Mouse (Mus musculus) gastrocnemius, postnatal 10 days (tissue): ENCODE data around the gene Rab15. TPM values are rescaled to one million over a fixed set of nuclear protein-coding genes. Genes with fewer than 3 reads are reported as not detected.
A peak's percentile ranks its signal among the peaks of the same experiment; 100 is the strongest.
"Not testable (repeated sequence)": the region's sequence is repeated elsewhere in the genome, so short reads cannot be mapped to it uniquely, and the experiment has no call there.

Source experiments
- DNase-seq: peaks from one replicate; pipeline ENCODE4 v3.0.0; 2021; ENCODE audit warnings: mixed read lengths
- total RNA-seq, 2 experiments: library from RNA; stranded (reverse); gene quantifications; 2 replicates each; pipeline ENCODE4 v1.2.3; 2021

Gene Rab15
- total RNA-seq, 2 experiments from 2014 or later: 7.7 to 10.7 TPM

- no peak for DNase-seq
Measured at GRCm38 (mm10) chr12:76818908-76819307, 3.8 kb downstream of the Rab15 start.

DNA sequence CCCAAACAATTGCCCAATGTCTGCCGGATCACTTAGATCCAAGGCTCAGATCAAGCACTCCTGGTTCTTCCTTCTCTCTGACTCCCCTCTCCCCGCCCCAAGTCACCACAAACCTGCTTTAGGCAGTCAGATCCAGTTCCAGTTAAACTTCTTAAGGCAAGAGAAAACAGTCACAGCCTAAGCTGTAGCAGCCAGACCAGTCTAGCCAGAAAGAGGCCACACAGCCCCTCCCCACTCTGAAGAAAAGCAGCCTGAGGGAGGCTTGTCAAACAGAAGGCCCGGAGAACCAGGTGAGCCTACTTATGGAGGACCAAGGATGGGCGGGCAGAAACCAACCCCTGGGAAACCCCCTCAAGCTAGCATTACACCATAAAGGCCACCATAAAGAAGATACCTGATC lies 4.6 kb downstream of the Rab15 start:
- DNase-seq: no peak

- DNase-seq: no peak
Measured at GRCm38 (mm10) chr12:76817176-76817575, 5.5 kb downstream of the Rab15 start.

DNA sequence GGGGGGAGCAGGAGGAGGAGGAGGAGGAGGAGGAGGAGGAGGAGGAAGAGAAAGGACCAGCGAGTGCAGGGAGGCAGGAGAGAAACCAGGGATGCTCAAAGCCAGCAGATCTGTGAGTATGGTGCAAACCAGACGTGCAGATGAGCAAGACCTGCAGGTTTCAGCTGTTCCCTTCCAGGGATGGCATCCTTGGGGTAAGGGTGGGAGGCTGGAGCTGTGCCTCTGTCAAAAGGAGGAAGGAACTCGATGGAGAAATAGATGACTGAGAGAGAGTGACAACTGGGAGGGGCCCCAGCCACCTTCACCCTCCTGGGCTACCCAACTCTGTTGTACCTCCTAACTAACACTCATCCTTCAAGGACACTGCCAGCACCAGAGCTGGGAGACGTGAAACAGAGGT lies 6.0 kb downstream of the Rab15 start:
- DNase-seq: no peak

- DNase-seq: no peak
Measured at GRCm38 (mm10) chr12:76814120-76814519, 8.6 kb downstream of the Rab15 start.

GRCm38 (mm10) chr12:76813543-76813942 lies 9.2 kb downstream of the Rab15 start:
- no peak for DNase-seq

- DNase-seq: no peak
Measured at GRCm38 (mm10) chr12:76811006-76811405, 11.7 kb downstream of the Rab15 start.

GRCm38 (mm10) chr12:76810491-76810890 lies 12.2 kb downstream of the Rab15 start:
- no peak for DNase-seq

DNA sequence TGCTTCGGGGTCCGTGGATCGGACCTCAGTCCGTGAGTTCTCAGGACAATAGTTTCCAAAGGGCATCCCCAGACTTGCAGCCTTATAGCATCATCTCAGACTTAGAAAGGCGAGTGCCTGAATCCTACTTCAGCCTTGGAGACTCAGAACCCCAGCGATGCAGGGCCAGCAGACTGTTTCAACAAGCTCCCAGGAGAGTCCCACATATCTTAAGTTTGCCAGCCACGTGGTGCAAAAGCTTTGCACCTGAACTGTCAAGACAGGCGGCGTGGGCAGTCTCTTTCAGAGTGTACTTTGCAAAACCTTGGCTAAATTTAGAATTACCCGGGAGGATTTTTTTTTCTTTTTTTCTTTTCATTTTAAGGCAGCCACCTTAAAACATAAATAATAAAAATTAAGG lies 14.9 kb downstream of the Rab15 start:
- DNase-seq: no peak

DNA sequence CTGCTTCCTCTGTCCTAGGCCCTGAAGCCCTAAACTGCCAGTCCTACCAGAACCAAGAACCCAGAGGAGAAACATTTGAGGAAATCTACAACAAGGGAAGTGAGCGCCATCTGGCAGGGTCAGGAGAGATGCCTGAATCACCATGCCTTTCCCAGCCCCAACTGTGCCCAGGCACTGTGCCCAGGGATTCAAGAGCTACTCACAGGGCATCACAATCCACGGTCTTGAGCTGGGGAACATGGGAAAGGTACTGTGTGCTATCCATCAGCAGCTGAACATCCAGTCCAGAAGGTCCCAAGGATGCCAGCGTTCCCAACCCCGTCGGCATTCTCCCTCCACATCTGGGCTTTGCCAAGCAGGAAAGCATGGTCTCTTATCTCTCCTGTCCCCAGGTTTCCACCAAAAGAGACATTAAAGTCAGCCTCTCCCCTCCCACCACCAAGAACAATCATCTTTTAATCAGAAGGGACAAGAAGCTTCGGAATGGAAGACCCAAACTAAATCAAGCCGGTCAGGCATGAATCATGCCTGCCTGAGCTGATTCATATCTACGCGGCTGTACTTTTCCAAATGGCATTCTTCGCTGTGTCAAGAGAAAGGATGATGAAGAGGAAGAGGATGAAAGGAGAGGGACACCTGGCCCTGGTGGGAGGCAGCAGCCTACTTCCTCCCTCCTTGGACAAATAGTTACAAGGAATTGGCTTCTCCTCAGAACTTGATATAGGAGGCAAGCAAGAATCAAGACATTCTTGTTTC lies 17.5 kb downstream of the Rab15 start:
- no peak for DNase-seq

GRCm38 (mm10) chr12:76803700-76804252 lies 18.9 kb downstream of the Rab15 start:
- DNase-seq: peak; percentile 33

GRCm38 (mm10) chr12:76803028-76803427 lies 19.7 kb downstream of the Rab15 start:
- no peak for DNase-seq

GRCm38 (mm10) chr12:76798008-76798720 lies 24.5 kb downstream of the Rab15 start:
- no peak for DNase-seq

DNA sequence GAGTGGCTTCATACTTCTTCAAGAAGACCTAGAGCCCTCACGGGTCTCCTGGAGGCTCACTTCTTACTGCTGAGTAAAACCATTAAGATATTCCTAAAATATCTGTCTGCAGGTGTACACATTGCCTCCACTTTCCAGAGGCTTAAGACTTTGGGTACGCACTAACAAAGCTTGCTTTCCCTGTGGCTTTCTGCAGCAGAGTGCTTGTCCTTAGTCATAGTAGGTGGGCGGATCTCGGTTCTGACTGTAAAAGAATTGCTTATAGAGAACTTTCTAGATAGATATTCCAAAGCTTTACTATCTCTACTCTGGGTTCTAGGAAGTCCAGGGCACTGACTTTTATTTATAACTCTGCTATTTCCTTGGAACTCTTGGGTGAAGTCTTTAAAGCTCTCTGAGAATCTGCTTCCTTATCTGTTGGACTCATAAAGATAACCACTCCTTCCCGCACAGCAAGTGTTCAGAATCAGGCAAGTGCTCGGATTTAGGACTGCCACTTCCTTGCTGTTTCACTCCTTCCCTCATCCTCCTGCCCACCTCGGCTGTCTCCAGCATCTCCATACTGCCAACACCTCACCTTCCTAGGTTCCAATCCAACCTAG lies 25.7 kb downstream of the Rab15 start:
- no peak for DNase-seq

- DNase-seq: no peak
Measured at GRCm38 (mm10) chr12:76795350-76795749, 27.4 kb downstream of the Rab15 start, which contains the start of gene Gpx2. Gene Gpx2, minus strand, starts transcription at chr12:76795554.

- not testable (repeated sequence) for DNase-seq
Measured at GRCm38 (mm10) chr12:76792540-76792939, 30.2 kb downstream of the Rab15 start.

DNA sequence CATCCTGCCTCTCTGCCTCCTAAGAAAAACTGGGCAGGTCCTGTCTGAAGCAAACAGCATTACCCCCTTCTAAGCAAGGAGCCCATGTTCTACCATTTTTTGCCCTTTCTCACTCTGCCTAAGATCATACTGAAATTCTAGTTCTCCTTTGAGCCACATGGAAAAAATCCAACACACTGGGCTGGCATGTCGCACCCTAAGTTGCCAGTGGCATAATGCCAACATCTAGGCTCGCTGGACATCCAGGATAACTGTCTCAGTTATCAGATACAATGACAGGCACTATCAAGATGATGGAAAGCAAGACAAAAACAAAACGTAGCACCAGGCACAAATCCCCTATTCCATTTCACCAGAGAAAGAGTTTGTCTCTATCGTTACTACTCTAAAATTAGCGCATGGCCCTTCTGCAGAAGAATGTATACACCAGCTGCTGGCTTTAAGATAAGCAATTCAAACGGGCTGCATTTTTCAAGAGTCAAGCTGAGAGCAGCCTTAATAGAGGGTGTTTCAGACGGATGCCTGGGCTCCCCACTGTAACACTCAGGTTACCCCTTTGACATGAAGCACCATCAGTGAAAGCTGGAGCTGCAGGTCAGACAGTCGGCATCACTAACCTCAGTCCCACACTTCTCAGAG lies 32.1 kb downstream of the Rab15 start:
- DNase-seq: no peak

- no peak for DNase-seq
Measured at GRCm38 (mm10) chr12:76784056-76784619, 38.6 kb downstream of the Rab15 start.

- no peak for DNase-seq
Measured at GRCm38 (mm10) chr12:76780639-76781468, 41.9 kb downstream of the Rab15 start.

DNA sequence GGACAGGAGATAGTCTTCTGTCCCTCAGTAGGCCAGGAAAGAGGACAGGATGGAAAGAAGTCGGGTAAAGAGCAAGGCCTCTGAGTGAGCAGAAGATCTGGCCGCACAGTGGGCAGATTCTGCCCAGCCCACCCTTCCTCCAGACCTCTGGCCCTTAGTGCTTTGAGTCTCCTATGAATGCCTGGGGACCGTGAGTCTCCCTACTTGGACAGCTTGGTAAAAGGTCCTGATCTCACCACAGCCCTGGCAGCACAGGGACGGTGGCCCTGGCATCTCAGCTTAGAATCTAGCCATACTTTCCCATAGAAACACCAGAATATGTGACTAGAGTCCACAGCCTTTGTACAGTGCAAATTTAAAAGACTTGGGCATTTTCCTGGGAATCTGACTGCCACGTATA lies 42.8 kb downstream of the Rab15 start:
- no peak for DNase-seq
